Mouse (Mus musculus): Measurements from ENCODE around the gene Adck2.

The Adck2 gene

DNA sequence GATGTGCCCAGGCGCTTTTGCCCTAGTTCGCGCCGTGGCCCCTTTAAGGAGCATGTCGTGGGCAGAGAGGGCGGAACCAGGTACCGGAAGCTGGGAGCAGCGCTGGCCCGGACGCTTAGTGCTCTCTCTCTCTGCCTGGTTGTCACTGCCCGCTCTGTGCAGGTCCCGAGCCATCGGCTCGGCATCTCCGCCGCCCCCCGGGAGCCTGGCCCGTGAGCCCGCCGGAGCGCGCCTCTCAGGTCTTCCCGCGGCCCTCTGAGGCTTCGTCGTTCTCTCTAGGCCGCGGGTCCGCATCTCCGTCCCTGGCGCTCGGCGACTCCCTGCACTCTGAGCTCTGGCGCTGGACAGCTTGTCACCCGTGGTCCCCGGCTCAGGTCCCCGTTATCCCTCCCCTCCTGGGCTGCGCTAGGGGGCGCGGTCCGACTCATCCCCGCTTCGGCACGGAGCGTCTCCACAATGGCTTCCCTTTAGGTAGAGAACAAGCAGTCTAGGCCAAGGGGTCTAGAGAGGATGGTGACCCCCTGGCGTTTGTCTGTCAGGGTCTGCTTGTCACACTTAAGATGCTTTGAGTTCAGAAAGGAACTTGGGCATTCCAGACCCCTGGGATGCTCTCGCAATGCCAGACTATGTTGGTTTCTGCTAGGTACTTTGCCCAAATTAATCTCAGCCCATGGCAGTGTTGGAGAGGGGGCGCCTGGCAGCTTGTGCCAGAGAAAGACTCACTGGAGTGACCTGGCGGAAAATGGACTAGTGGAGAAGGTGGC is at the start of gene Adck2:
Gene Adck2 (plus strand): TSS at position 83 of the 764 bp plus-strand sequence.
- peak; percentile 79 for DNase-seq

DNA sequence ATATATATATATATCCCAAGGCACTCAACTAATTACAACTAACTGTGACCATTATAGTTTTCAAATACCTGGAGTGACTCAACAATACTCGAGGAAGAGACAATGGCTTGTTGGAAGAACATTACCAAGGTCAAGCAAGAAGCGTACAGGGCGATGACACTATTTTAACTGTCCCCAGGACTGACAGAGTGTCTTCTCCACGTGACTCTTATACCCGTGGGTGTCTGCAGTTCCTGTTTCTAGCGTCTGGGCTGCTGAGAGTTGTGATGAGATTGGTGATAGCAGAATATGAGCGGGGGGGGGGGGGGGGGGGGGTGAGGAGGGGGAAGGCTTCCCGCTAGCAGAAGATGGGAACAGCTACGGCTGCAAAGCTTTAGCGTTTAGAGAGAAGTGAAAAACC is 46.9 kb upstream of the Adck2 start:
- no peak for DNase-seq

DNA sequence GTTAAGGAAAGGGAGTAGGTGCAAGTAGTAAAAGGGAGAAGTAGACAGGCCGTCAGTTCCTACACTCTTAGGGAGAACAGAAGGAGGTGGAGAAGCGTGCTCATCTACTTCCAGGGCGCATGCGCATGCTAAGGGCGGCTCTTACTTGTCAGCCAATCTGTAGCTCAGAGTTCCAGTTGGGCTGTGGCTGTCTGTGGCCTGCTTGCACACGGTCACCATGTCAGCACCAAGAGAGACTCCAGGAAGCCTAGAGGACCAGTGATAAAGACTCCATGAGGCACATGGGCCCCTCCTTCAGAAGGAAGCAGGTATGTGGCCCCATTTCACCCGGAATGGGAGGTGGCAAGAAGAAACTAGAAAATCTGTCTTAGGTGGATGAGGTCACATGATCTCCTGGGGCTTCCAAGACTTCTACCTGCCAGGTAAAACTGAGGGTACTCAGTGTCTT is 46.3 kb upstream of the Adck2 start:
- DNase-seq = no peak

DNA sequence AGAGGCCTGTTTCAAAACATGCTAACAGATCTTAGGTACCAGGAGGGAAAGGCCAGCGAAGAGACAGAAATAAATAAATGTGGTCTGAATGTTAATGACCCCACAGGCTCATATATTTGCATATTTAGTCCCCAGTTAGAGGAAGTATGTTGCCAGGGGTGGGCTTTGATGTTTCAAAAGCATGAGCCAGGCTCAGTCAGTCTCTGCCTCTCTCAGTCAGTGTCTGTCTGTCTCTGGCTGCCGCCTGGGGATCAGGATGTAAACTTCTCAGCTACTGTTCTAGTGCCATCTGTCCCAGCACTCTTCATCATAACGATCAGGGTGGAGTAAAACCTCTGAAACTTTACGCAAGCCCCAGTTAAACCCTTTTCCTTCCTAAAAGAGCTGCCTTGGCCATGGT is 45.9 kb upstream of the Adck2 start:
- no peak for DNase-seq

DNA sequence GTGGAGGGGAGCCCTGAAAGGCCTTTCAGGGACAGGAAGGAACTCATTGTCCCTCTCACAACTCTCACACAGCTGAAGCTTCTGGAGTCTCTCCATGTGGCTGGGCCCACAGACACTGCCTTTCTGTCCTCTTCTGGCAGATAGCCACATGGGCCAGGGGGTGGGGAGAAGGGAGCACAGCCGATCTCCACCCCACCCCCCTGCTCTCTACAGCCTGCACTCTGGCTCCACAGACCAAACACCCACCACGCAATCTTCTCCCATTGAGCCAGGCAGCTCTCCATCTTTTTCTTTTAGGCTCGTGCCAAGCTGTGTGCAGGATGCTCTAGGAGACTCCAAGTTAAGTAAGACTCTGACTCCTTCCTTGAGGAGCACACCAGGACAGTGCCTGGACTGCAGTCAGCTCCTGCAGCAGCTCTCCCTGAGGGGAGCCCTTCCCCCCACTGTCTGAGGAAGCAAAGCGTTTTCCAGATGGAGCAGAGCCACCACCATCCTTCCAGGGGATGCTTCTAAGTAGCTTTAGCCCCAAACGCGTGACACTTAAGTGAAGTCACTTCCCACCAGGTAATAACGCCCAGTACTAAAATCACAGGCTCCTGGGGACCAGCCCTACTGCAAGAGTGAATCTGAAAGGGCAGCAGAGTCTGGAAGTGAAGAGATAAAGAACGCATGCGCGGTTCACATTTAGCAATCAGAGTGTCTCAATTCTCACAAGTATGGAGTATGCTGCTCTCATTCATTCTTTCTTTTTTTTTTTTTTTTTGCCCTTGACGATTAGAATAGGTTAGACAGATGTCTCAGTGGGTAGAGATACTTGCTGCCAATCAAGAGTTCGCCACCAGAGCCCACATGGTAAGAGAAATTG is 44.8 kb upstream of the Adck2 start:
- peak; percentile 50 for DNase-seq

DNA sequence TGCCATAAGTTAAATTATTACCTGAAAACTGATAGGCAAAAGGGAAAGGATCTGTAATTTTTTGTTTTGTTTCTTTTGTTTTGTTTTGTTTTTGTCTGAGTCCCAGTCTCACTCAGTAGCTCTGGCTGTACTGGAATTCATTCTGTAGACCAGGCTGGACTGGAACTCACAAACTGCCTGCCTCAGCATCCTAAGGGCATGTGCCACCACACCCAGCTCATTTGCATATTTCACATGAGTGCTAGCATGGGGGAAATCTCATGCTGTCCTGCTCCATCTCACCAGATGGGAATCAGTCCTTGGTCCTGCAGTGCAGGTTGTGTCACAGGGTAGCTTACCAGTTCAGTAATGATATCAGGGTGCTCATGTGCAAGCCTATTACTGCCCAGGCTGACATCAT is 38.7 kb upstream of the Adck2 start:
- DNase-seq = no peak

DNA sequence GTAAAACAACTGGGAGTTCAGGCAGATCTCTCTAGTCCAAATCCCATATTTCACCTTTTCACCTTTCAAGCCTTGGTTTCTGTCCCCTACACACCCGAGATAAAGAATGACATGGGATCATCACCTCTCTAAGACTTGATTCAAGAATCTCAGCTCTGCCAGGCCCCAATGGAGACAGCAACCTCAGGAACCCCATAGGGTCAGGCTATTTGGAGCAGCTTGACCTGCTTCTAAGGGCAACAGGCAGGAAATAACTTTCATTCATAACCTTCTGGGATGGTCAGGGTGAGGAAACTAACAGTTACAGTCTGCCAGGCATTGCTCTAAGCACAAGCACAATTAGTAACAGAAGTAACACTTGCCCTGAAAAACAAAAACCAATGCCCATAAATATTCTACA is 37.1 kb upstream of the Adck2 start:
- no peak for DNase-seq

DNA sequence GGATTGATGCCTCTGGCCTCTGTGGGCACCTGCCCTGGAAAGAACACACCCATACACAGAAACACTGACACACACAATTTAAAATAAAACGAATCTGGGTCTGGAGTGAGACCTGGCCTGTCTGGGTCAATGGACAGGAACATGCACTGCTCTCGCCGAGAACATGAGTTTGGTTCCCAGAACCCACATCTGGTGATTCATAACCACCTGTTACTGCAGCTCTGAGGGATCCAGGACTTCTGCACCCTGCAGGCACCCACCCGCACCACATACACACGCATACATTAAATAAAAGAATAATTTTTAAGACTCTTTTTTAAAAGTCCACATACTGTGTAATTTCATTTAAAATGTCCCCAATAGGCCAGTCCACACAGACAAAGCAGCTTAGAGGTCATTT is 36.4 kb upstream of the Adck2 start:
- no peak for DNase-seq

DNA sequence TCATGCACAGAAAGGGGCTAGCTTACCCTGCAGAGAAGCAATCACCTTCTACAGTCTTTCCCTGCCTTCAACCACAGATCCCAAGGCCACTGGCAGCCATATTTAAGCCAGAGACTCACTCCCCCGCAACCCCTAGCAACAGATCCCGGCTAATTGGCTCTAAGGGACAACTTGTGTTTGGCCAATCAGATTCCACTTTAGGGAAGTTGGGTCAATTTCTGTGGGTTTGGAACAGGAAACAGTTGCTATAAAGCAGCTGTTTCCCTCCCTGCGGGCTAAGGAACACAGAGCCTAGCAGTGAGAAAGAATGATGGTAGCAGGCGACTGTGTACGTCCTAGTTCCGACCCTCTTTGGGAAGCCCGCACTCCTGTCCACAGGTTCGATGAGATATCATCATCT is 35.4 kb upstream of the Adck2 start:
- no peak for DNase-seq

DNA sequence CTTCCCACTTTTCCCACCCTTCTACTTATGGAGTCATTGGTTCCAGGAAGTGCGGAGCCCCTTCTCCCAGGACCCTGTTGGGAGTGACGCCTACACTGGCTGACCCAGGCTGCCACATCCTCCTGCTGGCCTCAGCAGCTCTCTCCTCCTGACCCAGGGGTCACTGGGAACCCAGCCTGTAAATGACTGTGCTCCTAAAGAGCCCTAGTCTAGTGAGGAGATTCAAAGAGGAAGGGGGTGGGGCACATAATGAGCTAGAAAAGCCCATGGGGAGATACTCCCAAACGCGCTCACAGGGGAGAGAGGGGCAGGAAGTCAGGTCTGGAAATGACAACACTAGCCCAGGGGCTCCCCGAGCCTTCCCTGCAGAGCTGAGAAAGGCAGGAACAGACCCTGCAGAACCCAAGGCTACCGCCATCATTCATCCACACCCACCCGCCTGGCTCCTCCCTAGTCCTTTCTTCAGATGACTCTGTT is 34.0 kb upstream of the Adck2 start:
- no peak for DNase-seq

DNA sequence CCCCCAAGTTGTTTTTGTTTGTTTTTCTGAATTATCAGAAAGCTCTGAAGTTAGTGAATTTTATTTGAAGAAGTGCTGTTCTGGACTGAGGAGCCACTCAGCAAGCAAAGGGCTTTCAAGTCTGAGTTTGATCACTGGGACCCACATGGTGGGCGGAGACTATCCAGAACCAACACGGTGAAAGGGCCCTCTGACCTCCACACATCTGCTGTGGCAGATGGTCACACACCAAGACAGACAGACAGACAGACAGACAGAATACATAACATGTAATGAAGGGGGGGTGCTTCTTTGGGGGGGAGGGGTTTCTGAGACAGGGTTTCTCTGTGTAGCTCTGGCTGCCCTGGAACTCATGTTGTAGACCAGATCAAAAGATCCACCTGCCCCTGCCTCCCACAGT is 33.1 kb upstream of the Adck2 start:
- no peak for DNase-seq

DNA sequence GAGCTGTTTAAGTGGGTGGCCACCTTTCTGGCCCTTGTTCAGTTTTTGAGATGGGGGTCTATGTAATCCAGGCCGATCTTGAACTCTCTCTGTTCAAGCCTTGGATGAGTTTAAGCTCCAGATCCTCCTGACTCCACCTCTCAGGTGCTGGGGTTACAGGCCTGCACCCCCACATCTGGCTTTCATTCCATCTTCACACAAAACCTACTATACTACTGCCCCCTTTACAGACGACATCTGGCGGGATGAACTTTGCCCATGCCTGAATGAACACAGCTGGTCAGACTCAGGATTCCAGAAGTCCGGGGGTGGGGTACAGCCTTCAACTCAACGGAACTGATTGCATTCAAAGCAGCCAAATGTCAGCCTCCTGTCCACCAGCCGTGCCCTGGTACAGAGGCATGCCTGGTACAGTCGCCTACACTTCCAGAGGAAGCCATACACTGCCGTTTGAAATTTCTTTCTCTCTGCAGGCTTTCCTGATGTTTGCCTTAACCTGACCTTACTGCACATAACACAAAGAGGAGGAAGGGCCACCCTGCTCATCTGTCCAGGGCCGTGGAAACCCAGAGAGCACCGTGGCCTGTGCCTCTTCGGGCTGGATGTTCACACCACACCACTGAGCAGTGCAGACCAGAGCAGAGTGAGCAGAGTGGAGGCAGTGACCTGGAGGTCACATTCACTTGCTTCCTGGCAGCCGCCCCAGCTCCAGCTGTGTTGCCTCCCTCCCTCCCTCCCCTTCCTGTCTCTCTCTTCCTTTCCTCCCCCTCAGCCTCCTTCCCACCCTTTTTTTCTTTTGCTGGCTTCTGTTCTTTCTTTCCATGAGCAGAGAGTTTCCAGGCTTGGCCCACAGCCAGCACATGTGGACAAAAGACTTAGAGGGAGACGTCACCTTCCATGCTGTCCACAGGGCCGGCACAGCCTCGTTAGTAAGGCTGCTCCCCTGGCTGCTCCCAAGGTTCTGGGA is 30.8 kb upstream of the Adck2 start:
- no peak for DNase-seq

DNA sequence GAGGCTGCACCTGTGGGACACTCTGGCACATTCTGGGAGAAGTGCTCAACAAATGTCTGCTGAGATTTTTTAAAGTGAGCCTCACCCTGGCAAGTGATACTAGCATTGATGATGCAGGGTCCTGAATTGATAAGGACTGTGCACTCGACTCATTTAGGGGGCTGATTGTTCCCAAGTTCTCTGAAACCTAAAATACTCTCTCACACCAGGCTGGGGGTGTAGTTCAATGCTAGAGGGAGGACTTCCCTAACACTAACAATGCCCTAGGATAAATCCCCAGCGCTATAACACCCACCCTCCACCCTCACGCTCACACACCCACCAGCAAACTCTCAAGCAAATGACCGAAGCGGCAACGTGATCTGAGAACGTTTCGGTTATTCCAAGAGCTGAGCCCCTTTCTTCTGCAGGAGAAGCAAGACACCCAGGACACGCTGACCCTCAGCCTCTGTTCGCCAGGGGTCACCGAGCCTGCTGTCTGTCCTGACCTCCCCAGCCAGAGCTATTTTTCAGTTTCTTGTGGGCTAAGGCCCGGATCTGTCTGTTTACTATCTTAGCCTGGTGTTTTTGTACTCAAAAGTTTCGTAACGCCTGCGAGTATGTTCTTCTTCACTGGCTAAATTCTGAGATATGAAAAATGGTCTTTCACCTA is 29.8 kb upstream of the Adck2 start:
- DNase-seq = no peak

DNA sequence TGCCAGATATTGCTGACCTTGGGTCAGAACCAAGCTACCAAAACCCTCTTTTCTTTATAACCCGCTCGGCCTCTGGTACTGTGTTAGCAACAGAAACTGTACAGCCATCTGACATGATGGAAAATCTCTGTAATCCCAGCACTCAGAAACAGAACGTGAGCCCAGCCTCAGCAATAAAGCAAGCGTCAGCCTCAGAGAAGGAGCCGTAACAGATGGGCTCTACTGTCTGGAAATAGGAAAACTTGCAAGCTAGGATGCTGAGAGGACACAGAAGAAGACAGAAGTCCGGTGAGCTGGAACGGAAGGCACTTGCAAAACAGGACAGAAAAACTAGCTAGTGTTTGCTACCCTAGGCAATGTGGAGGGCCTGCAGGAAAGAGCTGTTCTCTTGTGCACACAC is 28.2 kb upstream of the Adck2 start:
- no peak for DNase-seq

DNA sequence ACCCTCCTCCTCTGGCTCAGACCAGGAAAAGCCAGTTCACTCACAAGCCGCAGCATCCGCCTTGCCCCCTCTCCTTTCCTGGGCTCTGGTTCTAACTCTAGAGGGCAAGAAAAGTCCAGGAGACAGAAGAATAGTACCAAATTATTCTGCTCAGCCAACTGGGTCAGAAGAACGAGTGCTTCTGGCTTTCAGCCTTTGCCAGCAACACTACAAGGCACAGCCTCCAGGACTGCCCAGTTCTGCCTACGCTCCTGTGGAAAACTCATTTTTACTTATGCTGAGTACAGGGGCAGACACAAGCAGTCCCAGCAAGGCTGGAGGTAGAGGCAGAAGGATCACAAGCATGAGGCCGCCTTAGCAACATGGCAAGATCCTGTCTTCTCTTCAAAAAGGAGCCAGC is 25.6 kb upstream of the Adck2 start:
- no peak for DNase-seq

DNA sequence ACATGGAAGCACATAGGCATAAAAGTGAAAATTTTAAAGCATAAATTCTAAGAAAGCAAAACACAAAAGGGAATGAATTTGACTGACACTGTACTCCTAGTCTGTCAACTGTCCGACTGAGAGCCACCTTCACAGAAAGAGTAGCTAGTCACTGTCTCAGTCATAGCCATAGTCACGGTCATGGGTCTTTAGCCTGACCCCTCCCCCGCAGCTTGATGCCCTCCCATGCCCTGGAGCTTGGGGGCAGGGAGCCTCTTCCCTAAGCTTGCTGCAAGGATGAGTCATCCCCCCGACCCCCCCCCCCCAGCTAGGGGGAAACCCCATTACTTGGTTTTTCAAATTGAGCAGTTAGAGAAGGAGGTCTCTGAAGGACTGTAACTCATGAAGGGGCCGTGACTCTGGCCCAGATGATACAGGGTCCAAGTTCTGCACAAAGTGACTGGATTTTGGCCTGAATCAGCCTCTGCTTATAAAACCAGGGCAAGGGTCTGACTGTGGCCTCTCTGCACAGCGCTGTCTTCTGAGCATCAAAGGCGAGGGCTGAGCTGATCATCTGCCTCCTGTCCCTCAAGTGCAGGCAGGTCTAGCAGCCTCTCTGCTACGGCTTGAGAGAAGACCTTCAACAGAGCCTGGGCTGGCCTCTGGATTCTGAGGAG is 21.6 kb upstream of the Adck2 start:
- DNase-seq = no peak

DNA sequence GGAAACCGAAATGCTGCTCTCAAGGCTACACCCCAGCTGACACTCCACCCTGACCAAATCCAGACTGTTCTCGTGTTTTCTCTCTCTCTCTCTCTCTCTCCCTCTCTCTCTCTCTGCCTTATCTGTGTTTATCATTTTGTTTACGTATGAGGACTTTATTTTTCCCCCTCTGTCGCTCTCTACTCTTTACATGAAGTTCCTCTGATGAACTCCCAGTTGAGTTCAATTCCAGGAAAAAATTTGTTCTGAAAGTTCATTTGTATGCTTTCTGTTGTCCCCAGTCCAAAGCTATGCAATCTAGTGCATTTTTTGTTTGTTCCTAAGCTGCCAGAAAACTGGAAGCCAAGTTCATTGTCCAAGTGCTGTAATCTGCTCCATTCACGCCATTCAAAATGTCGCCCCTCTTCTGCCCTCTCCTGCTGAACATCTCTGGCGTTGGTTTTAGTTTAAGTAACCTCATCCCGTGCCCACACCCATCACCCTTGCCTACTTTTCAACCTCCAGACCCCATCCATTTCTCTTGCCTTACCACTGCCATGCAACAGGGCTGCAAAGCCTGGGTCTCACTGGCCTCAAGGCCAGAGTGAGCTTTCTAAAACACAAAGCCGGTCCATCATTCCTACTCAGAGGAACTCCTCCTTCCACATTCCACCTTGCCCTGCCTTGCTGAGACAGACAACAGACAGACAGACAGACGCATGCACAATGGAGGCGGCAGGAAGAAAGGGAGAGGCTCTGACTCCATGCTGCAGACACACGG is 18.6 kb upstream of the Adck2 start:
- no peak for DNase-seq

DNA sequence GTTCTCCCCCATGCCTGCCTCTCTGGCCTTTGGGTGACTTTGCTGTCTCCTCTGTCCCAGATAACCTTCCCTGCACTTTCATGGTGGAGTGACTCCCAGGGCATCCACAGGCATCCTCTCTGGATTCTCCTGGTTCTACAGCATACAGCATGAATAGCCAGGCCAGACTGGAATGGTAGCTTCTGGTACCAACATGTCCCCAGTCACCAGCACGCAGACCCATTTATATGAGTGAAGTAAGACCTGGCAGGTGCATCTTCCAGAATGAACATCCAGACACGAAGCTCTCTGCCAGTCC is 18.1 kb upstream of the Adck2 start:
- DNase-seq = no peak

DNA sequence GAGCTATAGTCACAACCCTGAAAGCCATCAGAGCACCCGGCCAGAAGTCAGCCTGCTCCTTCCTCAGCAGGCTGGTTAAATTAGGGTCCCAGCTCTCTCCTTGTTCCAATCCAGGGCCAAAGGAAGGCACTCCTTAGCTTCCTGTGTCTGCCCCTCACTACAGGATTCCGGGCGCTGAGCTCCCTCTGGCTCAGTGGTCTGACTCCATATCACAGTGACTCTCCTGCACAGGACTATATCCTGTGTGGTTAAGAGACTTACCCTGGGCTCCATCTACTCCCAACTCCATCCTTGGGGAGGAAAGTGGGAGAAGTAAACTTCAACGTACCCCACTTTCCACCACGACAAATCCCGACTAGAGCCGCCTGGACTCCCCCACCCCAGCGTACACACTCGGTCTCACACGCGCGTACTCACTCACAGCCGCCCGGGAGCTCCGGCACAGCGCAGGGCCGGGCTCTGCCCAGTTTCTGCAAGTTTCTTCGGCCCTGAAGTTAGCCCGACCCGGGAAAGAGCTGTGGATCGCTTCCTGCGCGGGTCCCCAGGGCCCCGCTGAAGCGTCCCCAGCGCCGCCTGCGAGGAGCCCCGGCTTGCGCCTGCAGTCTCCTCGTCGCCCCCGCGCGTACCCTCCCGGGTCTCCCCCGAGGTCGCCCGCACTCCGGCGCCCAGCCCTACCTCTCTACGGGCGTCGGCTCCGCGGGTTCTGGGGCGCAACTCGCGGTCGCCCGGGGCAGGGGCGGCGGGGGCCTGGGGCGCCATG is 16.6 kb upstream of the Adck2 start:
- DNase-seq = peak; percentile 34

DNA sequence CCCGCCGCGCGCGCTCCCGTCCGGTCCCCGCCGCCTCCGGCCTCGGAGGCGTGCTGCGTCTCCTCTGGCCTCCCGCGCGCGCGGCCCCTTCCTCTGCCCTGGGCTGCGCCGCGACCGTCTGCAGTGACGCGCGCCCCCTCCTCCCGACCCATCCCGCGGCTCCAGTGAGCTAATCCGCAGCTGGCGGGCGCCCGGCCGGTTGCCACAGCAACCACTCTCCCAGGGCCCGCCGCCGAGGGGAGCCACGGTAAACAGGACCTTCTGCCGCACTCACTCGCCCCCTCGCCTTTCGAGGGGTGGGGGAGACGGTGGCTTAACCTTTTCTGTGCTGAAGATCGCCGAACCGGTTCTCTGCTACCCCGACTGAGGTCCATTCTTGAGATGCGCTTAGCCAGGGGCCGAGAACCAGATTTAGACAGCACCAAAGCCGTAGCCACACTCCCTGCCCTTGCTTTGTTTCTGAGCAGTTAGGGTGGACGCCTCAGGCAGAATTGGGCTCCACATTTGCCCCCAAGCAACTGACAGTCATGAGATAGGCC is 15.9 kb upstream of the Adck2 start, which contains the start of gene Dennd2a:
Gene Dennd2a (minus strand): TSS at position 145 of the 539 bp plus-strand sequence.
- peak; percentile 58 for DNase-seq

Data from cerebellum, adult 8-10 months (tissue).